Mouse (Mus musculus) lung, embryonic 16.5 days (tissue): Measurements from ENCODE around the gene Fam129b. TPM values are rescaled to one million over a fixed set of nuclear protein-coding genes. Genes with fewer than 3 reads are reported as not detected.

Experiments
- ATAC-seq: fragments of 200-750 bp; cut with Nextera tagmentation; 2 replicates; pipeline ENCODE4 v1.8.0; 2017; ENCODE audit warnings: low read depth, mild to moderate bottlenecking, moderate library complexity
- H3K27ac ChIP-seq: fragments of 300-500 bp; sonication (generic); 2 replicates; pipeline ENCODE4 v1.5.1; 2014; ENCODE audit warnings: mild to moderate bottlenecking, control low read depth, low read length
- H3K27me3 ChIP-seq: fragments of 300-500 bp; sonication (generic); 2 replicates; pipeline ENCODE4 v1.6.1; 2014; ENCODE audit warnings: low read depth, low read length, mixed read lengths; ENCODE audit not compliant: control insufficient read depth, insufficient read depth
- H3K36me3 ChIP-seq: fragments of 300-500 bp; sonication (generic); 2 replicates; pipeline ENCODE4 v1.6.1; 2014; ENCODE audit warnings: low read length; ENCODE audit not compliant: control insufficient read depth, insufficient read depth
- H3K4me1 ChIP-seq: fragments of 300-500 bp; sonication (generic); replicated peaks from 2 replicates; pipeline ENCODE4 v1.6.1; 2014; ENCODE audit warnings: low read length, mixed read lengths; ENCODE audit not compliant: control insufficient read depth, insufficient read depth
- H3K4me2 ChIP-seq: fragments of 300-500 bp; sonication (generic); 2 replicates; pipeline ENCODE4 v1.6.1; 2014; ENCODE audit warnings: low read depth, low read length, control low read depth
- H3K4me3 ChIP-seq: fragments of 300-500 bp; sonication (generic); 2 replicates; pipeline ENCODE4 v1.5.1; 2014; ENCODE audit warnings: mild to moderate bottlenecking, low read length, control low read depth
- H3K9ac ChIP-seq: fragments of 300-500 bp; sonication (generic); 2 replicates; pipeline ENCODE4 v1.6.1; 2014; ENCODE audit warnings: low read length, control low read depth
- H3K9me3 ChIP-seq: fragments of 300-500 bp; sonication (generic); 2 replicates; pipeline ENCODE4 v1.6.1; 2016; ENCODE audit warnings: low read length; ENCODE audit not compliant: control insufficient read depth
- WGBS: fragments of 180-500 bp; shearing (Covaris S2); extraction: QIAGEN DNeasy Blood & Tissue Kit; methylation state at CpG from one replicate; pipeline ENCODE4 v1.1.7; 2014; 5-methylcytosine and 5-hydroxymethylcytosine counted together
- polyA plus RNA-seq: library from polyadenylated mRNA; unstranded; fragments of >200 nt; fragmentation: Nextera tagmentation; extraction: Ambion mirVana; gene quantifications from 2 replicates; pipeline ENCODE4 v1.2.1, GENCODE M21; 2015

Fam129b gene
- polyA plus RNA-seq, 1 experiment from 2014 or later, result 133 TPM

DNA sequence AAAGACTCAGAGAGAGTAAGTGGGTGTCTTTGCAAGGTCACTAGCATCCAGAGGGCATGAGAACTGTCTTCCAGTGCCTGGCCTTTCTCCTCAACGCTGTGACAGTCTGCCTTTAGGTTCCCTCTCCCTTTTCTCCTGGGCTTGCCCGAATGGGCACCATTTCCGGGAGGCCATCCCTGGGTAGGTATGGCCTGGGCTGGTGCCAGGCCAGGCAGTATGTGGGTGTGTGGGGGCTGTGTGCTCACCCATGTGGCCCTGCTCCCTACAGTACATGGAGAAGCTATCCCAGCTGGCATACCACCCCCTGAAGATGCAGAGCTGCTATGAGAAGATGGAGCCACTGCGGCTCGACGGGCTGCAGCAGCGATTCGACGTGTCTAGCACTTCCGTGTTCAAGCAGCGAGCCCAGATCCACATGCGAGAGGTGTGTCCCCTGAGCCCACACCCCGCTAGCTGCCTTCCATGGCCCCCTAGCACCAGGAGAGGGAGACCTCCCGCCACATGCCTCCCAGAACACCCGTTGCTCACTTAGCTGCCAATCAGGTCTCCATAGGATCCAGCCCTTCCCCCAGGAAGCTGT, 46.0 kb downstream of the Fam129b start:
- no peak for ATAC-seq
- no peak overlapping the region for H3K4me2 ChIP-seq
- H3K4me3 ChIP-seq, result no peak overlapping the region
- H3K4me1 ChIP-seq, result peaks cover 5% of the 10 kb centered on the region
- WGBS, result 87% methylated on average over 15 of the region's 15 CpGs
- H3K27me3 ChIP-seq, result no peaks in the 10 kb centered on the region
- H3K27ac ChIP-seq, result no peak overlapping the region
- H3K9ac ChIP-seq, result no peak overlapping the region
- no peaks in the 10 kb centered on the region for H3K9me3 ChIP-seq
- H3K36me3 ChIP-seq, result peaks cover 61% of the 10 kb centered on the region

GRCm38 (mm10) chr2:32922564-32922963, 46.6 kb downstream of the Fam129b start:
- H3K4me3 ChIP-seq, result no peak overlapping the region
- peaks cover 10% of the 10 kb centered on the region for H3K4me1 ChIP-seq
- no peak for ATAC-seq
- H3K27me3 ChIP-seq, result no peaks in the 10 kb centered on the region
- 88% methylated on average over 13 of the region's 13 CpGs for WGBS
- no peak overlapping the region for H3K4me2 ChIP-seq
- H3K36me3 ChIP-seq, result peaks cover 61% of the 10 kb centered on the region
- H3K9me3 ChIP-seq, result no peaks in the 10 kb centered on the region
- no peak overlapping the region for H3K27ac ChIP-seq
- no peak overlapping the region for H3K9ac ChIP-seq

- Histone ChIP-seq H3K36me3 (peaks cover 56% of the 10 kb centered on the region), H3K27me3 (no peaks in the 10 kb centered on the region), H3K27ac (no peak overlapping the region), H3K4me1 (peaks cover 15% of the 10 kb centered on the region), H3K4me2 (no peak overlapping the region), H3K9me3 (no peaks in the 10 kb centered on the region), H3K9ac (no peak overlapping the region), H3K4me3 (no peak overlapping the region)
- ATAC-seq, result no peak
- WGBS, result 90% methylated on average over 24 of the region's 24 CpGs
Measured at GRCm38 (mm10) chr2:32923551-32924250, 47.8 kb downstream of the Fam129b start.

GRCm38 (mm10) chr2:32924306-32924844, 48.5 kb downstream of the Fam129b start:
- Histone ChIP-seq H3K27me3 (no peaks in the 10 kb centered on the region), H3K4me2 (no peak overlapping the region), H3K9me3 (no peaks in the 10 kb centered on the region), H3K4me3 (no peak overlapping the region), H3K9ac (no peak overlapping the region), H3K27ac (no peak overlapping the region), H3K4me1 (peaks cover 18% of the 10 kb centered on the region), H3K36me3 (peaks cover 49% of the 10 kb centered on the region)
- no peak for ATAC-seq
- WGBS, result 78% methylated on average over 10 of the region's 10 CpGs

GRCm38 (mm10) chr2:32926330-32927075, 50.6 kb downstream of the Fam129b start:
- H3K9me3 ChIP-seq, result no peaks in the 10 kb centered on the region
- no peak for ATAC-seq

DNA sequence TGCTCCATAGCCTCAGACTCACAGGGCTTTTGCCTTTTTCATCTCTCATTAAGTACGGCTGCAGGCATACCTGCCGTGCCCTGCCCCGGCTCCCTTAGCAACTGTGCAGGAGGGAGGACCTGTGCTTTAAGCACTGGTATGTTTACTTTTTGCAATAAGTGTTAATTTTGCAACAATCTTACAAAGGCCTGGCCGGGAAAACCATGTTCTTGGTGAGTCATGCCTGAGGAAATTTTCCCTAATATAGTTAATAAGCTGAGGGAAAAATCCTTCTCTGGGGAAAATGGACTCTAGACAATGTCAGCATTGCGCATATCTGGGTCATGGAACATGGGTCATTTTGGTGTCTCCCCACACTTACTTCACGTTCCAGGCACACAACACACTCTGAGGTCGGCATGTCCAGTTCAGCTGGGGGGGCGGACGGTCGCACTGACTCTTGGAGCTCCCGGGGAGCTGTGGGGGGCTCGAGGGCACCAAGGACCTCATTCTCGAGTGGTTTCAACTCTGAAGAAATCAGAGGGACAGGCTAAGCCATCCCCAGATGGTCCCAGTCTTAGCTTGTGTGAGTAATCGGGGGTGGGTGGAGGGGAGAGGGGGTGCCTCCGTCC, 51.8 kb downstream of the Fam129b start:
- WGBS, result 42% methylated on average over 15 of the region's 15 CpGs
- H3K4me3 ChIP-seq, result no peak overlapping the region
- peak; percentile 77 for ATAC-seq
- peak overlapping the region; percentile 42 for H3K4me2 ChIP-seq
- H3K36me3 ChIP-seq, result peaks cover 23% of the 10 kb centered on the region
- H3K27me3 ChIP-seq, result no peaks in the 10 kb centered on the region
- H3K4me1 ChIP-seq, result peaks cover 18% of the 10 kb centered on the region
- peak overlapping the region; percentile 96 for H3K27ac ChIP-seq
- no peaks in the 10 kb centered on the region for H3K9me3 ChIP-seq
- peak overlapping the region; percentile 57 for H3K9ac ChIP-seq

More at GRCm38 (mm10) chr2:32926330-32927075, 50.6 kb downstream of the Fam129b start:
- Histone ChIP-seq H3K4me2 (no peak overlapping the region), H3K27ac (peak overlapping the region; percentile 96), H3K4me3 (no peak overlapping the region), H3K9ac (peak overlapping the region; percentile 13; the same call in 1 of the 2 replicates), H3K36me3 (peaks cover 31% of the 10 kb centered on the region), H3K4me1 (peaks cover 18% of the 10 kb centered on the region), H3K27me3 (no peaks in the 10 kb centered on the region)
- WGBS, result 81% methylated on average over 12 of the region's 12 CpGs

DNA sequence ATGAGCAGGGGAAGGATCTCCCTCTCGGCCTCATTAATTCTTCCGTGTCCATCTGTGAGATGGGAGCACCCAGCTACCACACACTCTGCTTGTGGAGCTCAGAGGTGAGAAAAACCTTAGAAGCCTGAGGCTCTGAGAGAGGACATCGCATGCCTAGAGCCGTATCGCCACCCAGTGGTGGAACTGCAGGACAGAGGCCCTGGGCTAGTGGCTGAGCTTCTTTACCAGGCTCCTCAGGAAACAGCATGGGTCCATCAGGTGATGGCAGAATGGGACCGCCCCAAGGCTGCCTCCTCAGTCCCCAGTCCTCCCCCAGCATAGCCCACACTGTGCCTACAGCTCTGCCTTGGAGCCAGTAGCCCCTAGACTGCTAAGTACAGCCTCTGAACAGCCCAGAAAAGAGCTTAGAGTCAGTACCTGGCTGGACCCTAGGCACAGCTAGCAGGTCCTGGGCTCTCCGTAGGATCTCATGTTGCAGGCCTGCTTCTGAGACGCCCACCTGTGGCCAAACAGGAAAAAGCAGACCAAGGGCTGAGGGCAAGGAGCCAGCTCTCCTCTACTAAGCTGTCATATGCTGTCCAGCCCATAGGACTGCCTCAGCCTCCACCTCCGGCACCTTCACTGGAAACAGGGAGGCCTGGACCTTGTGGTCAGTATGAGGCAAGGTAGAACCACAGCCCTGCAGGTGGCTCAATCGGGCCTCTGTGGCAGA, 52.5 kb downstream of the Fam129b start:
- Histone ChIP-seq H3K4me1 (peaks cover 18% of the 10 kb centered on the region), H3K4me2 (peak overlapping the region; percentile 42), H3K27me3 (no peaks in the 10 kb centered on the region), H3K9me3 (no peaks in the 10 kb centered on the region), H3K9ac (peak overlapping the region; percentile 57), H3K36me3 (peaks cover 16% of the 10 kb centered on the region), H3K27ac (peak overlapping the region; percentile 96), H3K4me3 (no peak overlapping the region)
- peak; percentile 77 for ATAC-seq
- WGBS, result 25% methylated on average over 10 of the region's 10 CpGs

GRCm38 (mm10) chr2:32928947-32929829, 53.3 kb downstream of the Fam129b start:
- Histone ChIP-seq H3K9ac (no peak overlapping the region), H3K27ac (no peak overlapping the region; the same call in 1 of the 2 replicates)

More at GRCm38 (mm10) chr2:32928947-32929829, 53.3 kb downstream of the Fam129b start:
- 79% methylated on average over 19 of the region's 19 CpGs for WGBS
- H3K4me3 ChIP-seq, result no peak overlapping the region
- ATAC-seq, result no peak
- no peaks in the 10 kb centered on the region for H3K9me3 ChIP-seq
- H3K4me2 ChIP-seq, result no peak overlapping the region
- peaks cover 9% of the 10 kb centered on the region for H3K36me3 ChIP-seq
- H3K27me3 ChIP-seq, result no peaks in the 10 kb centered on the region
- peaks cover 18% of the 10 kb centered on the region for H3K4me1 ChIP-seq
